Mouse (Mus musculus) right cerebral cortex, adult 18-20 months (tissue): ENCODE results near the gene Olfr175-ps1.

Experiments
- DNase-seq: peaks from one replicate; pipeline ENCODE4 v3.0.0; 2022; ENCODE audit warnings: mixed read lengths

The Olfr175-ps1 gene

DNA sequence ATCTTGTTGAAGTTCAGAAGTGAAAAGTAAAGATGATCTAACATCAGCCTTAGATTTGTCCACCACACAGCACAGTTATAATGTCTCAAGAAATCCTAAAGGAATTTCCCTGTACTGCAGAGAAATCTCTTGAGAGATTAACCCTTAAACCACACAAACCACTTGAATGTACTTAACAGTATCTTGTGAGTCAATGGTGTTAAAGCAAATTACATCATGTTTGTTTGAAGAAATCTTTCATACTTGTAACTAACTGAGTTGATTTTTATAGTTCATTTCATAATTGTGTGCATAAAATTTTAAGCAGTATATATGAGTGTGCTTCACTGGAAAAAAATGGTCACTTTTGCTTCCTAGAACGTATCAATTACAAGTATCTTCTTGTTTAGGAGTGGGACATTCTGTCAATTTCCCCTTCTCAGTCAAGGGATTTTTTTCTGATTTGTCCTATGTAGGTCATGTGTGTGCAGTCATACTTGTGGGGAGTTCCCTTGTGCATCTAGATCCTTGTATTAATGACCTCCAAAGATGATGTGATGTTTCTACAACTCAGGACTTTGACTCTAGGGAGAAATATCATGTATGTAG is at the start of gene Olfr175-ps1:
TSS of gene Olfr175-ps1 (minus strand) at position 51 of the 588 bp plus-strand sequence.
- no peak for DNase-seq

DNA sequence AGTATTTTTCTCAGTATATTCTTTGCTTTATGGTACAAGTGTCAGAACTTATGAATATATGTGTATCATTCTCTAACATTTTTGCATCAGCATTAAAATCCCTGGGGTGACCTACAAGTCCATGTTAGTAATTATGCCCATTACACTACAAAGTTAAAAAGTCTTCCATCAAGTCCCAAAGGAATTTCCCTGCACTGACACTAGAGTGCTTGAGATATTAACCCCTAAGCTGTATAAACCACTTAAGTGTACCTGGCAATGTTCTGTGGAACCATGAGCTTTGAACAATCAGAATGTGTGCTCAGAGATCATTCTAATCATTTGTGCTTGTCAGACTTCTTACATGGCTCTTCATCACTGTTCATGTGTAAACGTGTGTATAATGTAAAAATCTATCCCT is 48.1 kb upstream of the Olfr175-ps1 start, which contains the start of gene Olfr177:
TSS of gene Olfr177 (minus strand) at position 101 of the 400 bp plus-strand sequence.
- DNase-seq: no peak

DNA sequence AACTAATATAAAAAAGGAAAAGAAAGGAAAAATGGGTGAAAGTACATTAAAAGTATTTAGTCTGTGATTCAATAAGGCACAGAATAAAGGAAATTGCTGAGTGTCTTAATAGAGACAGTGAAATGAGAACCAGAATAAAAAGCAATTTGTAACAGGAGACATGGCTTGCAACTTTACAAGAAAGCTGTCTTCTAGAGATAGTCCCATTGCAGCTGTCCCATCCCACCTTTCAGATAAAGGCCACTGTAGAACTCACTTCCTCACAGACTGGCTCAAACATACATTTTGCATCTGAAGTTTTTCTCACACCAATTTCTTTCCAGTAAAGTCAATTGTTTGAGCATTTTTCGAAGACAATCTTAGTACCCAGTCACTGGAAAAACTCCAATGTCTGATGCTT is 34.9 kb upstream of the Olfr175-ps1 start:
- DNase-seq: no peak

DNA sequence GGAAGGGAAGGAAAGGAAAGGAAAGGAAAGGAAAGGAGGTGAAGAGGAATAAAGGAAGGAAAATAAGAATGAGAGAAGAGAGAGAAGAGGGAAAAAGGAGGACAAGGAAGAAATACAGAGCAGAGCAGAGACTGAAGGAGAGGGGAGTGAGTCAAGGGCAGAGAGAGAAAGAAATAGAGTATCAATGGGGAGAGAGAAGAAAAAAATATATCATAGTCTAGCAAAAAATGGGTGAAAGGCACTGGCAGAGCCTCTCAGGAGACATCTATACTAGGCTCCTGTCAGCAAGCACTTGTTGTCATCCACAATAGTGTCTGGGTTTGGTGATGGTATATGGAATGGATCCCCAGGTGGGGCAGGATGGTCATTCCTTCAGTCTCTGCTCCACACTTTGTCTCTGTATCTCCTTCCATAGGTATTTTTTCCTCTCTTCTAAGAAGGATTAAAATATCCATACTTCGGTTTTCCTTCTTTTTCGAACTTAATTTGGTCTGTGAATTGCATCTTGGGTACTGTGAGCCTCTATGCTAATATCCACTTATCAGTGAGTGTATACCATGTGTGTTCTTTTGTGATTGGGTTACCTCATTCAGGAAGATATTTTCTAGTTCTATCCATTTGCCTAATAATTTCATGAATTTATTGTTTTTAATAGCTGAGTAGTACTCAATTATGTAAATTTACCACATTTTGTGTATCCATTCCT is 33.6 kb upstream of the Olfr175-ps1 start:
- DNase-seq: no peak

DNA sequence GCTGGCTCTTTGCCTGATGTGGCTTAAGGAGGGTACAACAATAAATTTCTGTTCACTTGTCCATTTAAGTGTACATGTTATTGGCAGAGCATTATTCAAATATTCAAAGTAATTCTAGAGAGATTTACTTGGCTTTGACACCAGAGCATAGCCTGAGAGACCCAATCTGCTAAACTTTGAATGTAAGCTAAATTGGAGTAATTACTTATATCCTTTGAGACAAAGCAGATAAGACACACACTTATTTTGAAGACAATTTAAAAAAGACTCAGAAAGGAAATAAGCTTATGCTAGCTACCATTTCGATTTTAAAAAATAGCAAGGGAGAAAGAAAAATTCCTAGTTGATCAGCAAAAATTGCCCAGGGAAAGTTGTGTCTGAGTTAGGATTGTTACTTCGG is 26.4 kb downstream of the Olfr175-ps1 start, which contains the start of gene Olfr173:
TSS of gene Olfr173 (minus strand) at position 101 of the 400 bp plus-strand sequence.
- no peak for DNase-seq
